Mouse (Mus musculus) regulatory T cell (primary cell): Measurements from ENCODE around the gene Pomgnt1.

Experiments
- in situ Hi-C: fragments of 300-600 bp; cut with MboI, MseI; formaldehyde crosslinking; loops from one replicate; pipeline ENCODE4 v1.15.1; 2025; ENCODE audit warnings: high pct_unique_total_duplicates

Pomgnt1 gene

DNA sequence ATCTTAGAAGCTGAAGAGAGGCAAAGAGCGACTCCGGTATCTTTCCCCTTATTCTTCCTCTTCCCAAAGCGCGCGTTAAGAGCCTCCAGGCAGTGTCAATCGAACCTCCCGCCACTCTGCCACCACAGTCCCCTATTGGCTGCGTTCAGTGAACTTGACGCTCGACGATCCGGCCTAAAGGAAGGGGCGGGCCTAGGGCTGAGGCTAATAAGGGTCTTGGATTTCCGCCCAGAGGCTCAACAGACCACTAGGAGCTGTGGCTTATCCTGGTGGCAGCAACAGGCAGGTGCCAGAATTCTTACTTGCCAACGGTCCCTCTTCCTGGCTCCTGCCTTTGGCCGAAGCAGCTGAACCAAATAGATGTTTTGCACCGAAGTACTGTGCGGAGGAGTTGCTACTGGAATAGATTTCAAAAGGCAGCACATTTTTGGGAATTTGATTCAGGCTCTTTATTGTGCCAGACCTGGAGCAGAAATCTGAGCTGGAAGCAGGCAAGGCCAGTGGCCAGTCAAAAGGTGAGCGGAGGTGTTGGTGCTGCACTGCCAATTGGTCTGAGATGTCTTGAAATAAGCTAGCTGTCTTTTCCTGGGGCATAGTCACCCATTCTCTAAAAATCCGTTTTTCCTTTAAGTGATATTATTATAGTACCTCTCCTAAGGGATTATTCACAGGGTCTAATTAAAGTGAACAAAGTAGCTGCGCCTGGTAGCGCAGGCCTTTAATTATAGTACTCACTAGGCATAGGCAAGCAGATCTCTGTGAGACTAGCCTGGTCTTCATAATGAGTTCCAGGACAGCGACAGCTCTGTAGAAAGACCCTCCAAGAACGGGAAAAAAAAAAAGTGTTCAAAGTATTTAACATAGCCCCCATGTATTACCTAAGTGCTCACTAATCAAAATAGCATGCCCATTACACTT lies at the start of gene Pomgnt1, which contains the start of gene Rad54l:
TSS of gene Pomgnt1 (plus strand) at position 239 of the 918 bp plus-strand sequence.
TSS of gene Rad54l (minus strand) at position 89 of the 918 bp plus-strand sequence.
- in situ Hi-C loops = no loop called here

DNA sequence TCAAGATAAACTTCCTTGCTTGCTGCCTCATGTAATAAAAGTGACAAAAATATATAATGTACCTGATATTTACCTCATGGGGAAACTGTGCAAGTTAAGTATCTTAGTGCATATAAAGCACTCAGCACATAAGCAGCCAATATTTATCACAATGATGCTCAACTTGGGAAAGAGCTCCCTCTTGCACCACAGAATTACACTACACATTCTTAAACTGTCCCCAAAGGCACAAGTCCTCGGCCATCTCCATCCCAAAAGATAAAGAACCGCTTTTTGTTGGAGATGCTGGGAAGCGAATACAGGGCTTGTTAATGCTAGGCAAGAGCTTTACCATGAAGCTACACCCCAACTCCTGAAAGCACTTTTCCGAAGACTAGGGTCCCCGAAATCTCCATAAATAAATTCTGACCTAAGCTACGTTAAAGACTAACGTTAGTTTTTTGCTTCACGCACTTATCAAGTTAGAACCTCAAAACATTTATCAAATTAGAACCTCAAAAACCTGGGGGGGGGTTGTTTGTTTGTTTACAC lies 49.4 kb upstream of the Pomgnt1 start:
- in situ Hi-C loops = no loop called here

DNA sequence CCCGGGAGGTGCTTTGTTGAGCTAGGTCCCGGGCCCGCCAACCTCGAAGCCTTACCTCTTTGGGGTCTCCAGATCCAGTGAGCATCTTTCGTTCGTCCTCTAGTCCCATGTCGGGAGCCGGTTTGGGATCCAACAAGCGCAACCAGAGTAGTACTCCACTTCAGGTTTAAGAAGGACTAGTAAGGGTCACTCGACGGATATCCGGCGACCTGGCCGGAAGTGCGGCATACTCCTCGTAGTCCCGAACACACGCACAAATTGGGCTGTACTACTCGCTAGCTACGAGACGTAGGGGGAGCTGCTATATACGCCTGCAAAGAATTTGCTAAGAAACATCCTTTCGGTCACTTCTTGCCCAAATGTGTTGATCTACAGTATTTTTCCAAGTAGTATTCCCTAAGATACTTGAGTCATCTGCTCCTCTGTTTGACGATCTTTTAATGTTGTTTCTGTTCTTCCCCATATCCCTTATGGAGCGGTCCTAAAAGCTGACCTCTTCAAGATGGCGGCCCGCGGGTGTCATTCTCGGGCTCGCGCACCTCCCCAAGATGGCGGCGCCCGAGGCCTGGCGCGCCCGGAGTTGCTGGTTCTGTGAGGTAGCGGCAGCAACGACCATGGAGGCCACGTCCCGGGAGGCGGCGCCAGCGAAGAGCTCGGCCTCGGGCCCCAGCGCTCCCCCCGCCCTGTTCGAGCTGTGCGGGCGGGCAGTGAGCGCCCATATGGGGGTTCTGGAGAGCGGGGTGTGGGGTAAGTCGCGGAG lies 48.6 kb upstream of the Pomgnt1 start, which contains the start of the genes Uqcrh and Lrrc41:
TSS of gene Uqcrh (minus strand) at position 211 of the 760 bp plus-strand sequence.
TSS of gene Lrrc41 (plus strand) at position 409 of the 760 bp plus-strand sequence.
- in situ Hi-C loops = no loop called here

DNA sequence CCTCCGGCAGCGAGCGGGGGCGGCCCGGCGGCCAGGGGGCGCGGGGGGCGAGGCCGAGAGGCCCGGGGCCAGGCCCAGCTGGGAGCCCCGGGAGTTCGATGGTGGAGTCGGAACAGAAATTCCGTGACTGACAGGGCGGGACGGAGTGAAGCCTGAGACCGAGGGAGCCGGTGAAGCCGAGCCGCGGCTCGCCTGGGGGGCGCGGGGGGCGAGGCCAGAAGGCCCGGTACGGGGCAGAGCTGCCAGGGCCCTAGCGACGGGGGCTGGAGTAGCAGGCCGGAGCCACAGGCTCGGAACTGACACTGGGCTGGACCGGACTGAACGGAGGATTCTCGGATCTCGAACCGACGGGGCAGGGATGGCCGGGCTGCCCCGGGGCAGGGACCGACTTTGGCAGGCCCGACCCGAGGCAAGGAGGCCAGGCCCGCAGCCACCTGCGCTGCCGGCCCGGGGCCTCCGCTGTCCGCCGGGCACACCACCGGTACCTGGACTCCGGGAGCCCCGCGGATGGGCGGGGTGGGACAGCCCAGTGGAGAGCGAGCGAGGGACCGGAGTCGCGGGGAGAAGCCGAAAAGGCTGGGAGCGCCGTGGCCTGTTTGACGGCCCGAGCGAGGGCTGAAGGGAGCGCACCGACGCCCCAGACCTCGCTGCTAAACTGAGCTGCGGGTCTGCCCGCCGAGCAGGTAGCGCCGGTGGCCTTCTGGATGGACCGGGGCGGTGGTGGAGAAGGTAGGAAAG lies 47.8 kb upstream of the Pomgnt1 start:
- in situ Hi-C loops = no loop called here

DNA sequence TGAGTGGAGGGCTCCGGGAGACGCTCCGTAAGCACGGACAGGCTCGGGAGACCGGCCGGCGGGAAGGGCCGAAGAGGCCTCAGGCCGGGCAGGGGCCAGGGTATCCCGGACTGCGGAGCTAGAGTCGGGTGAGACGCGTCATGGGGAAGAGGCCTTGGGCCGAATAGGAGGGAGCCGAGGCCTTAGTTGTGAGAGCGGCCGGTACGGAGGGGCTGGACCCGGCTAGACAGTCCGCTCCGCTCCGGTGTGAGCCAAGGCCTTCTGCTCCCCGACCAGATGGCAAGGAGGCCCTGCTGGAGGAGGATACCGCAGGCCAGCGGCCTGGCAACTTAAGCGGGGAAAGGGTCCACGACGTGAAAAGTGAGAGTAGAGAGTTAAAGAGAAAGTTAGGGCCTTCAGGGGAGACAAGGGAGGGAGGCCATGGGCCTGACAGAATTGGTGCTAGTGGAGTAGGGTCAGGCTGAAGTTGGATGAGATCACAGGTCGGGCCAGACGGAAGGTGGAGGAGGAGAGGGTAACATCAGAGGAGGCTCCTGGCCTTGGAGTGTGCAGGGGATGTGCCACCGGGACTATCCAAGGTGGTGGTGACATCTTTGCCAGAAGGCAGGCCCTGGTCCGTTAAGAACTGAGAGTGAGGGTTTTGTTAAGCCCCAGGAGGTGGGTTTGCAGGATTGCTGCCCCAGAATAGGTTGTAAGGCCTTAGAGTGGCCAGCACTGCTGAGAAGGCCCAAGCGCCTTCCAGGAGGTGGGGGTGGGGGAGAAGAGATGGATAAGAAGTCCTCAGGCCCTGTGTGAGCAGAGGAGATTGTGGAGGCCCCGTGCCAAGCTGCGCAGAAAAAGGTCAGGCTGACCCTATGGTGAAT lies 47.0 kb upstream of the Pomgnt1 start:
- in situ Hi-C loops = no loop called here

DNA sequence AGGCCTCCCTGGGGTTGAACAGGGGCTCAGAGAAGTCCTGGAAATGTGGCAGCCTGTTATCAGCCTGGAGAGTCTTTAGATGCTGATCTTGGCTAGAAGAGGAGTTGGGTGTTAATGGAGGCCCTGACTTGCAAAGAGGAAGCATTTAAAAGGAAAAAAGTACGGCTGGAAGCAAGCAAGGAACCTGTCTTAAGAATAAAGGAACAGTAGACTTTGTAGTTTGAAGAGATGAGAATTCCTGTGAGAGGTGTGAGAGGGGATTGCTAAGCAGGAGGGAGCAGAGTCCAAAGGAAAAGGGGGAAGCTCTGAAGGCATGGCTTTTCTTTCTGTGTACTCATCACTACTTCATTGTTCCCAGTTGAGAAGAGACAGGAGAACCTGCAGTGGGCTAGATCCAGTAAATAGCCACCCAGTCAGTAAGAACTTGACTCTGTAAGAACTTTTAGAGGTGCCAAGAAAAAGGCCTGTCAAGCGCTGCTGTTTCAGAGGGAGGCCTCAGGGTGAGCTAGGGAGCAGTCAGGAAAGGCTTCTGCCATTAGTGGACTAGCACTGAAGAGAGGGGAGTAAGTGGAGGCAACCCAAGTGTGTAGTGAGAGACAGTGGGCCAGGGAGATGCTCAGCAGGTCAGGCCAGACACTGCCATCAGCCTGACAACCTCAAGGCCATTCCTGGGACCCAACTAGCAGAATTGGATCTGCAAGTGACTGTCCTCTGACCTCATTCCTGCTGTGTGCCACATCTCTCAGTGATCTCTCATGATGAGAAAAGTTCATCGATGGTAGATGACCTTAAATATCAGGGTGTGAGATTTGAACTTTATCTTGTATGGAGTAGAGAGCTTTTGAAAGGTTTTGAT lies 46.2 kb upstream of the Pomgnt1 start:
- in situ Hi-C loops = no loop called here

DNA sequence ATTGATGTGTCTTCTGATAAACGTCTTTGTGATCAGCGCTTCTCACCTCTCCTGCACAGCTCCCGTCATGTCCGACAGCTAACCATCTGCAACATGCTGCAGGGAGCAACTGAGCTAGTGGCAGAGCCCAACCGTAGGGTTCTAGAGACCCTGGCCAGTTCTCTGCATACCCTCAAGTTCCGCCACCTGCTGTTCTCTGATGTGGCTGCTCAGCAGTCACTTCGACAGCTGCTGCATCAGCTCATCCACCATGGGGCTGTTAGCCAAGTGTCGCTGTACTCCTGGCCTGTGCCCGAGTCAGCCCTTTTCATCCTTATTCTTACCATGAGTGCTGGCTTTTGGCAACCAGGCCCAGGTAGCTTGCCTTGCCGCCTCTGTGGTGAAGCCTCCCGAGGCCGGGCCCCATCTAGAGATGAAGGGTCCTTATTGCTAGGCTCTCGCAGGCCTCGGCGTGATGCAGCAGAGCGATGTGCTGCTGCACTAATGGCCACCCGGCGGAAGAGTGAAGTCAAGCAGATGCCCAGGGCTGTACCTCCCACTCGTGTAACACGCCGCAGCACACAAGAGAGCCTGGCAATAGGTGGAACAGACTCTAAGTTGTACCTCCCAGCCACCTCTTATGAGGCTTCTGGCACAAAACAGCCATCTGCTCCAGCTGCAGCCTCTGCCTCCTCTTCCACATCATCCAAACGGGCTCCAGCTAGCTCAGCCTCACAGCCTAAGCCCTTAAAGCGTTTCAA lies 35.0 kb upstream of the Pomgnt1 start:
- in situ Hi-C loops = no loop called here

DNA sequence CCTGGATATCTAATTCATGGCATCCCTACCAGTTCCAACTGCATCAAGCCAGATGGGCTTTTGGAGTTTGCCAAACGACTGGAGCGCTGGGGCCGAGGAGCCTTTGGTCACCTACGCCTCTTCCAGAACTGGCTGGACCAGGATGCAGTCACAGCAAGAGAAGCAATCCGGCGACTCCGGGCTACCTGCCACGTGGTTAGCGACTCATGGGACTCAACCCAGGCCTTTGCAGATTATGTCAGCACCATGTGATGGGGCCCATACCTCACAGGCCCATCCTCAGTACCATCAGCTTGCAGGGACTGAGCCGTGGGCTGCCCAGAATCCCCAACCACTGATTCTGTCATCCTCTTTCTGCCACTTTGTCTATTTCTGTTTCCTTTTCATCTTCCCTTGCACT lies 27.3 kb upstream of the Pomgnt1 start:
- in situ Hi-C loops = no loop called here

DNA sequence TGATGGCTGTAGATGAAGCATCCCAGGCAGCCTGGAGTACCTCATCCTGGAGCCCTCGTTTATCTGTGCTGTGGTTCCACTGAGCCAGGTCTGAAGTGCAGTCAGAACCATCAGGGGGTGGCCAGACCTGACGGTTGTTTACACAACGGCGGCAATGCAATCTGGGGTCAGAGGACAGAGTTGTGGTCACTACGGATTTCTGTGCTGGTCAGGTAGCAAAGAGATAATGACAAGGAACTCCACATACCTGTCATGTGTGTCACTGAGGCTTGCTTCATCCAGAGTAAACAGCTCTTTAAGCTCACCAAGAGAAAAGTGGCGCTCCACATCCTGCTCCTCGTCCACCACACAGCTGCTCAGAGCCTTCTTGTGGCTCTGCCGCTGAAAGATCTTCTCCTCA lies 26.4 kb upstream of the Pomgnt1 start:
- in situ Hi-C loops = no loop called here

DNA sequence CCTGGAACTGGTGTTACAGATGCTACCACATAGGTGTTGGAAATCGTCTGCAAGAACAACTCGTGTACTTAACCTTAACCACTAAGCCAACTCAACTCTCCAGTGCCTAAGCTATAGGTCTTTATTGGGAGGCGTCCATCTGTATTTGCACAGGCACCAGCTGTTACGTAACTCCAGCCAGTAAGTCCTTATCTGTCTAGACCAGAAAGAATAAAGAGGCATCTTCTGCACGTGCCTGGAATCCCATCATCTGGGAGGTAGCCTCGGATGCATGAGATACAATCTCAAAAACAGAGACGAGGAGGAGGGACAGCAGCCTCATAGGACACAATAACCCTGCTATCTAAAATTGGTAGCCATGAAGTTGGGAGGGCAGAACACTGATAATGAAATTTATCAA lies 22.7 kb upstream of the Pomgnt1 start:
- in situ Hi-C loops = no loop called here

DNA sequence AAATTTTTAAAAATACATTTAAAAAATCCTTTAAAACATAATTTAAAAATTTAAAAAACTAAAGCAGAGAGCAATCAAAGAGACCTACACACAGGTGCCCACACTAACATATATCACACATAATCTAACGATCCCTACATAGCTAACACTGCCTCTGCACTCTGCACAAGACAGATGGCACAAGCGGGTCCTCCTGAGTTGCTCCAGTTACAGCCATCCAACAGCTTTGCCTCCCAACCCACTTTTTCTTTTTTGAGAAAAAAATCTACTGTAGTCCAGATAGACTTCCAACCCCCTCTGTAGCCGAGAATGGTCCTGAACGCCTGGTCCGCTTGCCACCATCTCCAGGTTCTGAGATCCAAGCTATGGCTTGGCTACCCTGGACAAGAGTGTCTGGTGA lies 18.4 kb upstream of the Pomgnt1 start:
- in situ Hi-C loops = no loop called here

DNA sequence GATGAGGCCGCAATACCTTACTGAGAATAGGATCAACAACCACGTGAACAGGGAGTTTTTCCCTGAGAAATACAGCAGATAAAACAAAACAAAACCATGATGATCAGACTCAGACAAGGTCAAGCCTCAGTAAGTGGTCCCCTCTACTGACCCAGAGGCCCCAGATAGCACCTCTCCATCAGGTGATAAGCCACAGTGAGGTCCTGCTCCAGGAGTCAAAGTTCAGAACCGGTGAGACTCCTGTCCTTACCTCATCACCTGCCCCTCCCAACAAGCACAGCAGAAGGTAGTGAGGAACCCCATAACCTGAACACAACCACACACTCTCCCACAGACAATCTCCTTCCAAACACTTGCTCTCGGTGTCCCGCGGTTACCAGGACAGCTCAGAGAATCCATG lies 12.9 kb upstream of the Pomgnt1 start:
- in situ Hi-C loops = no loop called here

DNA sequence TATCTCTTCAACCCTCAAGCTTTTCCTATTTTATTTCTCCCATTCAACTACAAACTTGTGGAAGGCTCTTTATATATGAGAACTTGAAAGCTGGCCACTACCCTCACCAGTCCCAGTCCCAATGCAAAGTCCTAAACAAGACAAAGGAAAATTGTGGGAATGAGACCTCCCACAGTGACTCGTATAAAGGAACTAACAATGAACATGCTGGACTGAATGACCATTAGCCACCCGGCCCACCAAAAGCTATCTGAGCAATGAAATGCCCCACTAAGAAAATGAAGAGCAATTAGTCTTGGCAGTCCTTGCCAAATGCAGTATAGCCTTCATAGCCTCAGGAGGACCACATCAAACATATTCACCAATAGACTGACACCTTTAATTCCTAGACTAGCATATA lies 12.2 kb upstream of the Pomgnt1 start:
- in situ Hi-C loops = no loop called here

DNA sequence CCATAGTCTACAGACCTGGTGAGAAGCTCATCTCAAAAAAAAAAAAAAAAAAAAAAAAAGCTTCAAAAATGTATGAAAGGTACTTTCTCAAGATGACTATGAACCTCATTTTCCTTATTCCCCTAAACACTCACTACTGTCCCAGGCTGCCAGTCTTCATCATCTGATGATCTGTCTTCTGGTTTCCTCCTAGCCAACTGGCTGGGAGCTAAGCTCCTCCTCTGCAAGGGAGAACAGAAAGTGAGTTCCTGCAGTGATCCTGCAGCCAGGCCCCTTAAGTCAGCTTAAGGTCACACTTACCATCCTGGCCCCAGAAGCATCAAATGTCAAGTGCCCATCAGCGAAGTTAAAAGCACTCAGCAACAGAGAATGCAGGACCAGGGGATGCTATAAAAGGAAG lies 878 bp upstream of the Pomgnt1 start:
- in situ Hi-C loops = no loop called here

DNA sequence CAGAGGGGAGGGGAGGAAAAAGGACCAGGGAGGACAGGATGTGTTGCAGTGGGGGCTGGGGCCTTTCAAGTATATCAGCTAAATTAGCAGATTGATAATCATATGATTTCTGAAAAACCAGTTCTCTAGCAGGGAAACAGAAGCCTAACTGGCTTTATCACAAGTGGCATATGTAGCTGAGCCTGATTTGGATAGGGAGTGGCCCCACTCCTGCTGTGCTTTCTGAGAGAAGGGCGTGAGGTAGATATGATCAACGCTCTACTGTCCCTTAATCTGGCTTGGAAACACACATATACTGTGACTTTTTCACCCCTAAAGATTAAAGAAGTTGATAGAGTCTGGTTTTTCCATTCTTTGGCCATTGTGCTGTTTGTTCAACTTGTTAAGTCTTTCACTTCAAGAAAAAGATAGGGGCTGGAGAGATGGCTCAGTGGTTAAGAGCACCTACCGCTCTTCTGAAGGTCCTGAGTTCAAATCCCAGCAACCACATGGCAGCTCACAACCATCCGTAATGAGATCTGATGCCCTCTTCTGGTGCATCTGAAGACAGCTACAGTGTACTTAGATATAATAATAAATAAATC lies 2.3 kb downstream of the Pomgnt1 start:
- in situ Hi-C loops = no loop called here

DNA sequence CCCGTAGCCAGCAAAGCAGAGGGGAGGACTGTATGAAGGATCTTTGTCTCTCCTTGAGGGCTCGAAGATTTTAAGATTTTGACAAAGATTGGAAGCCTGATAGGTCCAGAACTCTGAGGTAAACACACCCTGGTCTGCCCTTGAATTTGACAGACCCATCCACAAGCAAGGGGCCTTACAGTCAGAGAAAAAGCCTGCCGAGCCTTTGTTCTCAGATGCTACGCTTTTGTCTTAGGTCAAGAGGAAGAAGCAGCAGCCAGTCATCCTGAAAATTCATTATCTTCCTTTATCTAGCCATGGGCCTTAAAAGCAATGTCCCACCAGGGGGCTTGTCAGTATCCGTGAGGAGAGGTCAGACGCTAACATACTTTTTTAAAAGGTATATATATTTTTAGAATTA lies 4.3 kb downstream of the Pomgnt1 start:
- in situ Hi-C loops = no loop called here

DNA sequence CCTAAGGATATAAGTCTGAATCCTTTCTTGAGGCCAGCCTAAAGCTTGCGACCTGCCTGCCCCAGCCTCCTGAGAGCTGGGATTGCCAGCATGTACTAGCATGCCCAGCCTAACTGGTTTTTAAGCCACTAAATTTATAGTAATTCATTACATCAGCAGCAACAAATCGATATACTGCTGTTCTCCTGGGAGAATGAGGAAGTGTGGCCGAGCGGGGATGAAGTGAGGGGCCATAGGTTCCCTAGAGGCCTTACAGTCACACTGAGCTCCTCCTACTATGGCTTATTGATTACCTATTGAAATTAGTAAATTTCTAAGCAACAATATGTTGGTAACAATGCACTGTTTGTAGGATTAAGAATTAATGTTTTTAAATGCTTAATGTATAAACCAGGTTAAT lies 9.5 kb downstream of the Pomgnt1 start:
- in situ Hi-C loops = no loop called here

DNA sequence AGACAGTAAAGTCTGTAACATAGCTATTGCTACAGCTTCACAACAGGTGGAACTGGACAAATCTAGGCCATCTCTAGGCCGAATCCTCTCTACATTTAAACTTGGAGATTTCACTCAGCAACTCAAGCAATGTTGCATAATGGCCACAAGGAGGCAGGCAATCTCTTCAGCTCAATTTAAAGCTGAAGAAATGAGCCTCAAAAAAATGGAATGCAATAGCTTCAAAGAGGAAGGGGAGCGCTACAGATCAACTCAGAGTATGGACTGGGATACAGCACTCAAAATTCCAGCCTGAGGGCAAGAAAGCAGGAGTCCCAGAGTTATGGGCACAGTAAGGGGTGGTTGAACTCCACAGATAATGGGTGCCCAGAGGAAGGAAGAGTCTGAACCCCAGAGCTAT lies 11.3 kb downstream of the Pomgnt1 start:
- in situ Hi-C loops = no loop called here
